Mouse (Mus musculus): ENCODE measurements around the gene Crb1.
A peak's percentile ranks its signal among the peaks of the same experiment; 100 is the strongest.
"Not testable (repeated sequence)": the region's sequence is repeated elsewhere in the genome, so short reads cannot be mapped to it uniquely, and the experiment has no call there.

Crb1 gene

GRCm38 (mm10) chr1:139376638-139377286 is at the start of gene Crb1:
Gene Crb1 (minus strand): TSS chr1:139377100.
- no peak for DNase-seq

GRCm38 (mm10) chr1:139425006-139425405 is 48.1 kb upstream of the Crb1 start:
- peak; percentile 17 to 26 for DNase-seq

- no peak for DNase-seq
These were observed 47.0 kb upstream of the Crb1 start for GRCm38 (mm10) chr1:139423931-139424330.

GRCm38 (mm10) chr1:139422941-139423340 is 46.0 kb upstream of the Crb1 start:
- DNase-seq = peak; percentile 58 to 69

GRCm38 (mm10) chr1:139421875-139422791 is 45.2 kb upstream of the Crb1 start, which contains the start of gene Zbtb41:
Gene Zbtb41 (plus strand): TSS chr1:139422288.
- DNase-seq = peak; percentile 84 to 87

GRCm38 (mm10) chr1:139421521-139421874 is 44.6 kb upstream of the Crb1 start:
- no peak for DNase-seq

- DNase-seq = no peak
These were observed 36.6 kb upstream of the Crb1 start for GRCm38 (mm10) chr1:139413465-139413864.

- not testable (repeated sequence) for DNase-seq
These were observed 35.5 kb upstream of the Crb1 start for GRCm38 (mm10) chr1:139412365-139412764.

GRCm38 (mm10) chr1:139407701-139408100 is 30.8 kb upstream of the Crb1 start:
- no peak for DNase-seq

GRCm38 (mm10) chr1:139405766-139406165 is 28.9 kb upstream of the Crb1 start:
- no peak for DNase-seq

GRCm38 (mm10) chr1:139396589-139396988 is 19.7 kb upstream of the Crb1 start:
- DNase-seq = peak; percentile 69 to 79

- DNase-seq = no peak
These were observed 14.8 kb upstream of the Crb1 start for GRCm38 (mm10) chr1:139391747-139392146.

- no peak for DNase-seq
These were observed 2.7 kb upstream of the Crb1 start for GRCm38 (mm10) chr1:139379621-139379984.

GRCm38 (mm10) chr1:139378861-139379620 is 2.1 kb upstream of the Crb1 start:
- DNase-seq = peak in 1 of 2 experiments; percentile 22

GRCm38 (mm10) chr1:139375900-139376299 is 1.0 kb downstream of the Crb1 start:
- DNase-seq = no peak

GRCm38 (mm10) chr1:139371341-139371740 is 5.6 kb downstream of the Crb1 start:
- no peak for DNase-seq

- no peak for DNase-seq
These were observed 28.3 kb downstream of the Crb1 start for GRCm38 (mm10) chr1:139348566-139348965.

GRCm38 (mm10) chr1:139346602-139347371 is 30.1 kb downstream of the Crb1 start:
- DNase-seq = no peak

GRCm38 (mm10) chr1:139346030-139346601 is 30.8 kb downstream of the Crb1 start:
- DNase-seq = no peak

- peak in 1 of 2 experiments; percentile 6 for DNase-seq
These were observed 36.6 kb downstream of the Crb1 start for GRCm38 (mm10) chr1:139340178-139340859.

- DNase-seq = no peak
These were observed 39.9 kb downstream of the Crb1 start for GRCm38 (mm10) chr1:139336997-139337396.

All from kidney, adult 8-10 months (tissue).